Mouse (Mus musculus) liver, embryonic 14.5 days (tissue): ENCODE data around the gene Nkd1. TPM values are rescaled to one million over a fixed set of nuclear protein-coding genes. Genes with fewer than 3 reads are reported as not detected.

ENCODE experiments used
- ATAC-seq: fragments of 200-750 bp; cut with Nextera tagmentation; 2 replicates; pipeline ENCODE4 v1.8.0; 2017; ENCODE audit warnings: moderate number of reproducible peaks, mild to moderate bottlenecking, moderate library complexity; ENCODE audit not compliant: insufficient read depth
- DNase-seq, 3 experiments: peaks; one replicate each; pipeline ENCODE4 v3.0.0-alpha.2; 2012 to 2013; ENCODE audit warnings: low read depth in 3 of 3, low spot score in 3 of 3
- H3K27ac ChIP-seq: fragments of 300-500 bp; sonication (generic); 2 replicates; pipeline ENCODE4 v1.5.1; 2014; ENCODE audit warnings: moderate library complexity, mild to moderate bottlenecking, control low read depth, inconsistent platforms
- H3K27me3 ChIP-seq: fragments of 300-500 bp; sonication (generic); 2 replicates; pipeline ENCODE4 v1.6.1; 2014; ENCODE audit warnings: mild to moderate bottlenecking, low read length, moderate library complexity; ENCODE audit not compliant: control insufficient read depth, insufficient read depth
- H3K36me3 ChIP-seq: fragments of 300-500 bp; sonication (generic); replicated peaks from 2 replicates; pipeline ENCODE4 v1.6.1; 2014; ENCODE audit warnings: low read depth; ENCODE audit not compliant: control insufficient read depth, insufficient read depth
- H3K4me1 ChIP-seq, 2 experiments: fragments of 200-500 bp in 1 of 2; fragments of 300-500 bp in 1 of 2; sonication (generic) in 1 of 2; replicated peaks; 2 replicates each; pipeline ENCODE4 v1.6.1; 2012 to 2014; ENCODE audit warnings: antibody characterized with exemption in 1 of 2, inconsistent platforms in 1 of 2, low read length in 1 of 2; ENCODE audit not compliant: control insufficient read depth in 2 of 2, insufficient read depth in 2 of 2
- H3K4me2 ChIP-seq: fragments of 300-500 bp; sonication (generic); 2 replicates; pipeline ENCODE4 v1.6.1; 2014; ENCODE audit warnings: low read depth, mild to moderate bottlenecking, control low read depth, moderate library complexity
- H3K4me3 ChIP-seq, 2 experiments: fragments of 200-500 bp in 1 of 2; fragments of 300-500 bp in 1 of 2; sonication (generic) in 1 of 2; 2 replicates each; pipeline ENCODE4 v1.5.1; 2012 to 2014; ENCODE audit warnings: low read depth in 2 of 2, low read length in 2 of 2, mild to moderate bottlenecking in 2 of 2, control low read depth in 1 of 2, inconsistent platforms in 1 of 2, moderate library complexity in 1 of 2; ENCODE audit not compliant: insufficient read depth in 1 of 2
- H3K9ac ChIP-seq: fragments of 300-500 bp; sonication (generic); replicated peaks from 2 replicates; pipeline ENCODE4 v1.6.1; 2014; ENCODE audit warnings: mild to moderate bottlenecking, control low read depth, moderate library complexity
- H3K9me3 ChIP-seq: fragments of 300-500 bp; sonication (generic); 2 replicates; pipeline ENCODE4 v1.6.1; 2016; ENCODE audit warnings: low read length, mixed read lengths; ENCODE audit not compliant: control insufficient read depth
- CTCF ChIP-seq: IDR thresholded peaks from 2 replicates; pipeline ENCODE4 v1.5.1; 2016; ENCODE audit warnings: antibody characterized with exemption, low read depth, control low read depth
- EP300 ChIP-seq: IDR thresholded peaks from 2 replicates; pipeline ENCODE4 v1.6.1; 2016; ENCODE audit warnings: antibody characterized with exemption, low read depth
- WGBS: fragments of 180-500 bp; shearing (Covaris S2); extraction: QIAGEN DNeasy Blood & Tissue Kit; methylation state at CpG from one replicate; pipeline ENCODE4 v1.1.7; 2014; ENCODE audit not compliant: insufficient replicate concordance; 5-methylcytosine and 5-hydroxymethylcytosine counted together
- polyA plus RNA-seq, 2 experiments: library from polyadenylated mRNA; depleted of rRNA in 1 of 2; stranded (reverse) in 1 of 2; unstranded in 1 of 2; fragments of >200 nt; fragmentation: Nextera tagmentation in 1 of 2; extraction: Ambion mirVana in 1 of 2; gene quantifications; 2 replicates each; pipeline versions ENCODE4 v1.2.1 to v1.2.3; 2012 to 2014

Nkd1 gene
- polyA plus RNA-seq, 2 experiments, result 0.96 to 0.97 TPM

- Histone ChIP-seq H3K27ac (no peak overlapping the region), H3K4me2 (no peak overlapping the region), H3K9ac (no peak overlapping the region), H3K4me3 (no peak overlapping the region), H3K36me3 (no peaks in the 10 kb centered on the region), H3K27me3 (peaks cover 14% of the 10 kb centered on the region), H3K4me1 (peaks cover 0 to 3% of the 10 kb centered on the region in 2 experiments; a peak in 1 of 4 replicates), H3K9me3 (no peaks in the 10 kb centered on the region)
- TF ChIP-seq EP300 (no peak), CTCF (no peak)
- no peak for DNase-seq
- ATAC-seq, result no peak
Measured at GRCm38 (mm10) chr8:88631081-88631480, 109.9 kb downstream of the Nkd1 start.

- ATAC-seq (0 out of 2 replicates have a peak, but pooled peaks have one; percentile 34), DNase-seq (no peak)
- Histone ChIP-seq H3K9ac (no peak overlapping the region), H3K4me1 (peaks cover 0 to 5% of the 10 kb centered on the region in 2 experiments; a peak in 2 of 4 replicates), H3K27ac (no peak overlapping the region), H3K4me3 (no peak overlapping the region), H3K4me2 (no peak overlapping the region), H3K27me3 (no peaks in the 10 kb centered on the region), H3K36me3 (no peaks in the 10 kb centered on the region), H3K9me3 (no peaks in the 10 kb centered on the region)
- TF ChIP-seq EP300, result no peak
- 42% methylated on average over 7 of the region's 7 CpGs for WGBS
Measured at GRCm38 (mm10) chr8:88633343-88633765, 112.2 kb downstream of the Nkd1 start.

GRCm38 (mm10) chr8:88635474-88636397 is 114.6 kb downstream of the Nkd1 start, which contains the start of gene Snx20:
Gene Snx20, minus strand, starts transcription at chr8:88636128.
- Histone ChIP-seq H3K4me1 (peaks cover 0 to 5% of the 10 kb centered on the region in 2 experiments; a peak in 2 of 4 replicates), H3K4me3 (peak within 1 kb of the TSS; percentile 44 to 54), H3K36me3 (no peaks in the 10 kb centered on the region), H3K27me3 (no peaks in the 10 kb centered on the region), H3K9me3 (no peaks in the 10 kb centered on the region), H3K4me2 (peak within 1 kb of the TSS; percentile 37), H3K27ac (no peak within 1 kb of the TSS), H3K9ac (0 out of 2 replicates have a peak within 1 kb of the TSS, but pooled peaks have one; percentile 4)
- TF ChIP-seq EP300, result no peak
- no peak for TF ChIP-seq CTCF
- ATAC-seq, result peak; percentile 68
- 34% methylated on average over 14 of the region's 14 CpGs for WGBS
- DNase-seq, result peak; percentile 34 to 38 (median 38)

- Histone ChIP-seq H3K4me2 (no peak overlapping the region), H3K9ac (no peak overlapping the region)
- WGBS, result 54% methylated on average over 9 of the region's 9 CpGs
Measured at GRCm38 (mm10) chr8:88637092-88638000, 116.2 kb downstream of the Nkd1 start.

More at GRCm38 (mm10) chr8:88637092-88638000, 116.2 kb downstream of the Nkd1 start:
- DNase-seq (no peak), ATAC-seq (no peak)
- peaks cover 0 to 5% of the 10 kb centered on the region in 2 experiments; a peak in 2 of 4 replicates for H3K4me1 ChIP-seq
- no peaks in the 10 kb centered on the region for H3K36me3 ChIP-seq
- H3K27ac ChIP-seq, result no peak overlapping the region
- no peaks in the 10 kb centered on the region for H3K27me3 ChIP-seq
- no peak overlapping the region for H3K4me3 ChIP-seq
- no peaks in the 10 kb centered on the region for H3K9me3 ChIP-seq
- no peak for TF ChIP-seq CTCF
- no peak for TF ChIP-seq EP300
